In genomic region chr6:97655986-97656385, GRCm38 (mm10) we compare ENCODE assay signal across 27 mouse cellular contexts. TPM values are rescaled to one million over a fixed set of nuclear protein-coding genes. Genes with fewer than 3 reads are reported as not detected.
DNase-seq lines count a peak whose midpoint lies in the region; ATAC-seq lines count a peak whose summit lies in the region.
"Had no signal": no experiment of that assay in that cellular context is flagged by ENCODE, and none has a peak within 500 bp of the region (broad histone marks: within the 10 kb centered on the region; RNA-seq: fewer than 3 reads in every experiment).

No protein-coding gene starts in this region.

- ATAC-seq in midbrain, embryonic 14.5 days (ENCODE audit: low FRiP score, low TSS enrichment), result no peak
- ATAC-seq: activated CD4-positive, CD25-positive, alpha-beta regulatory T cell, adult 4 months; forebrain, embryonic 15.5 days; hindbrain, embryonic 16.5 days; intestine, embryonic 15.5 days had no signal

- no peaks in the 10 kb centered on the region for H3K27me3 ChIP-seq in midbrain, embryonic 14.5 days (ENCODE audit: control insufficient read depth, insufficient read depth, low read length)
- H3K27me3 ChIP-seq: embryonic facial prominence, embryonic 13.5 days; forebrain, embryonic 12.5 days; forebrain, embryonic 15.5 days; hindbrain, embryonic 13.5 days; intestine, embryonic 15.5 days had no signal

- no peaks in the 10 kb centered on the region for H3K4me1 ChIP-seq in midbrain, embryonic 14.5 days (ENCODE audit: control insufficient read depth, insufficient read depth, low read length)
- H3K4me1 ChIP-seq: embryonic facial prominence, embryonic 10.5 days; embryonic facial prominence, embryonic 13.5 days; forebrain, embryonic 12.5 days; forebrain, embryonic 15.5 days; hindbrain, embryonic 13.5 days; intestine, embryonic 15.5 days had no signal

- intact Hi-C loops in heart, postnatal 36 days (cut with DNase I), result no loop called here

- no peak overlapping the region for H3K27ac ChIP-seq in midbrain, embryonic 14.5 days (replicated peaks; ENCODE audit: low read depth, low read length)
- H3K27ac ChIP-seq: embryonic facial prominence, embryonic 10.5 days; embryonic facial prominence, embryonic 13.5 days; forebrain, embryonic 12.5 days; forebrain, embryonic 15.5 days; hindbrain, embryonic 10.5 days; hindbrain, embryonic 13.5 days; intestine, embryonic 15.5 days had no signal

- no peak overlapping the region for H3K4me3 ChIP-seq in midbrain, embryonic 14.5 days (replicated peaks; ENCODE audit: low read depth, low read length)
- H3K4me3 ChIP-seq: embryonic facial prominence, embryonic 10.5 days; embryonic facial prominence, embryonic 13.5 days; erythroblast, embryonic 14.5 days; forebrain, embryonic 12.5 days; forebrain, embryonic 15.5 days; hindbrain, embryonic 10.5 days; hindbrain, embryonic 13.5 days; intestine, embryonic 15.5 days had no signal

- peak; percentile 9 to 80 for DNase-seq in adrenal gland, adult (ENCODE audit: inconsistent age in 2 of 2, low spot score in 1 of 2)
- no peak for DNase-seq in adrenal gland, postnatal 4 days (ENCODE audit: low spot score in 2 of 2)
- peak; percentile 15 to 23 for DNase-seq in gastrocnemius, adult 8-10 months (ENCODE audit: low spot score in 2 of 2)
- DNase-seq in gastrocnemius, postnatal 4 days (ENCODE audit: low spot score in 2 of 2), result no peak
- peak; percentile 33 for DNase-seq in adrenal gland, postnatal 10 days
- peak; percentile 52 to 65 for DNase-seq in adrenal gland, postnatal 36 days
- DNase-seq in midbrain, embryonic 14.5 days, result no peak
- DNase-seq in heart, postnatal 36 days, result no peak
- DNase-seq: cerebellum, adult 11-12 months; cerebellum, adult 8-10 months; cerebellum, postnatal 10 days; cerebellum, postnatal 36 days; embryo, embryonic 11 days; heart, adult 11 months; kidney, adult 11 months; kidney, adult 8-10 months had no signal

- no peak overlapping the region for H3K9ac ChIP-seq in midbrain, embryonic 14.5 days (replicated peaks; ENCODE audit: low read length)
- H3K9ac ChIP-seq: embryonic facial prominence, embryonic 13.5 days; forebrain, embryonic 12.5 days; forebrain, embryonic 15.5 days; hindbrain, embryonic 13.5 days; intestine, embryonic 15.5 days had no signal

- H3K36me3 ChIP-seq in midbrain, embryonic 14.5 days (ENCODE audit: control insufficient read depth, insufficient read depth, low read length), result no peaks in the 10 kb centered on the region
- H3K36me3 ChIP-seq: embryonic facial prominence, embryonic 10.5 days; embryonic facial prominence, embryonic 13.5 days; forebrain, embryonic 12.5 days; forebrain, embryonic 15.5 days; hindbrain, embryonic 10.5 days; hindbrain, embryonic 13.5 days; intestine, embryonic 15.5 days had no signal

- 88% methylated on average over 3 of the region's 3 CpGs for WGBS in midbrain, embryonic 14.5 days

- no peak overlapping the region for H3K4me2 ChIP-seq in midbrain, embryonic 14.5 days (ENCODE audit: low read length)
- H3K4me2 ChIP-seq: embryonic facial prominence, embryonic 13.5 days; forebrain, embryonic 12.5 days; forebrain, embryonic 15.5 days; heart, embryonic 11.5 days; hindbrain, embryonic 13.5 days; intestine, embryonic 15.5 days had no signal

- H3K9me3 ChIP-seq in midbrain, embryonic 14.5 days (ENCODE audit: control insufficient read depth, low read length), result 0 out of 2 replicates have a peak, but pooled peaks cover 5% of the 10 kb centered on the region
- H3K9me3 ChIP-seq: embryonic facial prominence, embryonic 13.5 days; forebrain, embryonic 15.5 days; intestine, embryonic 15.5 days had no signal

RNA-seq across cellular contexts. Expression of gene Frmd4b, which starts 38.6 kb away (rescaled TPM):
- 10 to 100 TPM; 34.4 to 41.6 TPM for total RNA-seq in adrenal gland, postnatal 4 days (2021)
- total RNA-seq in gastrocnemius, adult 8-10 months (2022), result 1 to 10 TPM; 2.6 to 6.5 (median 4.7) TPM
- 10 to 100 TPM; 25.1 to 31.3 TPM for total RNA-seq in gastrocnemius, postnatal 4 days (2021)
- total RNA-seq in adrenal gland, postnatal 10 days (2021), result 10 to 100 TPM; 20.0 to 27.9 TPM
- total RNA-seq in adrenal gland, postnatal 36 days (2021), result 10 to 100 TPM; 18.3 to 22.1 TPM
- polyA plus RNA-seq in midbrain, embryonic 14.5 days (2014; fragmentation: Nextera tagmentation; extraction: Ambion mirVana), result 15.3 and 21.7 TPM in 2 replicates
- 10 to 100 TPM; 16.2 to 19.7 TPM for total RNA-seq in heart, postnatal 36 days (2021)
- polyA plus RNA-seq: erythroblast, embryonic 14.5 days had no signal

Comparison
In these comparisons a context has a peak if more than half of its experiments do, and no peak if none do; other contexts are left out.
1. DNase-seq: peak in adrenal gland, adult (2 of 2), gastrocnemius, adult 8-10 months (2 of 2), adrenal gland, postnatal 10 days (single experiment) and adrenal gland, postnatal 36 days (2 of 2); none in adrenal gland, postnatal 4 days (0 of 2), gastrocnemius, postnatal 4 days (0 of 2), midbrain, embryonic 14.5 days (single experiment) and heart, postnatal 36 days (0 of 2).